Mouse (Mus musculus) embryonic stem cell, embryonic (primary cell): ENCODE data around the gene Phldb2.

ENCODE experiments used
- CTCF ChIA-PET, 4 experiments: fragments of 300-600 bp in 2 of 4; fragments of 350-600 bp in 2 of 4; sonication (Branson Sonifier 250); formaldehyde crosslinking; loops; one replicate each; lab custom pipeline; 2022; ENCODE audit warnings: inconsistent platforms in 2 of 4; lab: Charles Lee
- POLR2A ChIA-PET, 4 experiments: fragments of 300-600 bp in 2 of 4; fragments of 350-600 bp in 2 of 4; sonication (Branson Sonifier 250); formaldehyde crosslinking; loops; one replicate each; lab custom pipeline; 2022; ENCODE audit warnings: antibody characterized with exemption in 4 of 4, inconsistent platforms in 1 of 4; lab: Charles Lee

The Phldb2 gene

GRCm38 (mm10) chr16:45923731-45924424, 29.5 kb downstream of the Phldb2 start:
- ChIA-PET POLR2A (interaction anchor here in 2 of 4 experiments (0.6 to 0.8 kb wide), 2 partner anchors 15 to 209 kb away, joined by 3 read pairs; no protein-coding TSS in a partner anchor), CTCF (interaction anchor here in 1 of 4 experiments (0.6 kb wide), 1 partner anchor 470 kb away, joined by 3 read pairs; no protein-coding TSS in a partner anchor)

- POLR2A ChIA-PET, result interaction anchor here in 1 of 4 experiments (0.5 kb wide), 1 partner anchor 305 kb away, joined by 3 read pairs; no protein-coding TSS in a partner anchor
- CTCF ChIA-PET, result no interaction called here
Measured at GRCm38 (mm10) chr16:45922546-45923229, 30.7 kb downstream of the Phldb2 start.

GRCm38 (mm10) chr16:45919572-45919971, 33.8 kb downstream of the Phldb2 start:
- POLR2A ChIA-PET, result no interaction called here
- CTCF ChIA-PET, result no interaction called here

- ChIA-PET POLR2A (no interaction called here), CTCF (interaction anchor here in 1 of 4 experiments (0.7 kb wide), 1 partner anchor 64 kb away, joined by 3 read pairs; no protein-coding TSS in a partner anchor)
Measured at GRCm38 (mm10) chr16:45903595-45903994, 49.8 kb downstream of the Phldb2 start.

GRCm38 (mm10) chr16:45898459-45898858, 54.9 kb downstream of the Phldb2 start:
- POLR2A ChIA-PET, result no interaction called here
- CTCF ChIA-PET, result no interaction called here

- ChIA-PET POLR2A (no interaction called here), CTCF (no interaction called here)
Measured at GRCm38 (mm10) chr16:45896587-45896986, 56.8 kb downstream of the Phldb2 start.

- ChIA-PET CTCF (no interaction called here), POLR2A (no interaction called here)
Measured at GRCm38 (mm10) chr16:45894998-45895397, 58.4 kb downstream of the Phldb2 start.

GRCm38 (mm10) chr16:45893796-45894195, 59.6 kb downstream of the Phldb2 start:
- CTCF ChIA-PET, result interaction anchor here in 1 of 4 experiments (1.7 kb wide), 1 partner anchor 50 kb away, joined by 4 read pairs; no protein-coding TSS in a partner anchor

GRCm38 (mm10) chr16:45892928-45893327, 60.5 kb downstream of the Phldb2 start:
- ChIA-PET POLR2A (no interaction called here), CTCF (interaction anchor here in 2 of 4 experiments (0.7 to 1.7 kb wide), 2 partner anchors 49 to 130 kb away, joined by 3 to 4 read pairs; no protein-coding TSS in a partner anchor)

More at GRCm38 (mm10) chr16:45893796-45894195, 59.6 kb downstream of the Phldb2 start:
- POLR2A ChIA-PET, result no interaction called here

- ChIA-PET CTCF (no interaction called here), POLR2A (no interaction called here)
Measured at GRCm38 (mm10) chr16:45890471-45891200, 62.8 kb downstream of the Phldb2 start.

- ChIA-PET CTCF (no interaction called here), POLR2A (interaction anchor here in 1 of 4 experiments (0.5 kb wide), 1 partner anchor 746 kb away, joined by 3 read pairs; no protein-coding TSS in a partner anchor)
Measured at GRCm38 (mm10) chr16:45889636-45890035, 63.8 kb downstream of the Phldb2 start.

GRCm38 (mm10) chr16:45886599-45886998, 66.8 kb downstream of the Phldb2 start:
- POLR2A ChIA-PET, result no interaction called here
- CTCF ChIA-PET, result no interaction called here

- CTCF ChIA-PET, result no interaction called here
- POLR2A ChIA-PET, result no interaction called here
Measured at GRCm38 (mm10) chr16:45884194-45884593, 69.2 kb downstream of the Phldb2 start.

GRCm38 (mm10) chr16:45881177-45881832, 72.1 kb downstream of the Phldb2 start:
- ChIA-PET CTCF (no interaction called here), POLR2A (no interaction called here)

- ChIA-PET CTCF (no interaction called here), POLR2A (no interaction called here)
Measured at GRCm38 (mm10) chr16:45880101-45880751, 73.2 kb downstream of the Phldb2 start.

- ChIA-PET POLR2A (no interaction called here), CTCF (no interaction called here)
Measured at GRCm38 (mm10) chr16:45877739-45878138, 75.7 kb downstream of the Phldb2 start.

GRCm38 (mm10) chr16:45877171-45877570, 76.2 kb downstream of the Phldb2 start:
- ChIA-PET CTCF (no interaction called here), POLR2A (no interaction called here)

- CTCF ChIA-PET, result no interaction called here
- POLR2A ChIA-PET, result no interaction called here
Measured at GRCm38 (mm10) chr16:45873397-45873796, 80.0 kb downstream of the Phldb2 start.
